Mouse (Mus musculus): ENCODE data around the gene Dnaja3.

Dnaja3 gene

GRCm38 (mm10) chr16:4607818-4608531, 31.8 kb upstream of the Dnaja3 start:
- peak; percentile 85 for DNase-seq (ENCODE audit: low spot score)

DNA sequence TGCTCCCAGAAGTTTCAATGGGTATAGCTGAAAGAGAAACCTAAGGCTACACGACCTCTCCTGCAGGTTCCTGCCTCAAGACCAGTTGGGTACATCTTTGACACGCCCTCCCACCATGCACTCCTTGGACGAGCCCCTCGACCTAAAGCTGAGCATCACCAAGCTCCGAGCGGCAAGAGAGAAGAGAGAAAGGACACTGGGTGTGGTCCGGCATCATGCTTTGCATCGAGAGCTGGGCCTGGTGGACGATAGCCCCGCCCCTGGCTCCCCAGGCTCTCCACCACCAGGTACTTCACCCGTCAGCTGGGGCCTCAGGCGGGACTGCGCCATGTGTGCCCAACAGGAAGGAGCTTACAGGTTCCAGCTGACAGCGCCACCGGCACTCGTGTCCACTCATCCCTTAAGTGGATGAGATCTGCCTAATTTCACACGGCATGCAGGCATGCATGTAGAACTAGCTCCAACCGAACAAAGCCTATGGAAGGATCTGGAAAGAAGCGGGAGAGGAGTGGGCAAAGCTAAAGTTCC, 31.2 kb upstream of the Dnaja3 start:
- DNase-seq (ENCODE audit: low spot score), result no peak

- DNase-seq (ENCODE audit: low spot score), result no peak
Measured at GRCm38 (mm10) chr16:4611193-4611592, 28.6 kb upstream of the Dnaja3 start.

DNA sequence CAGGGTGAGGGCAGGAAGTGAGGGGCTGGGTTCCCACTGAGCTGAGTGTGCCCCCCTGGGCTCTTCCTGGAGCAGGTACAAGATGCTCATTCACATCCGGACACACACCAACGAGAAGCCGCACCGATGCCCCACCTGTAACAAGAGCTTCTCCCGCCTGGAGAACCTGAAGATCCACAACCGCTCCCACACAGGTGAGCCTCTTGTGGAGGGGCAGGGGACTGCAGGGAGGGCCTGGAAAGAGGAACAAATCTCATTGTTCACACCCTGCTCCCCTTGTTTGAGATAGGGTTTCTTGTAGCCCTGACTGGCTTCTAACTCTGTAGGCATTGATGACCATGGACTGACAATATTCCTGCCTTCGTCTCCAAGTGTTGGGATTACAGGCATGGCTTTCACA, 28.1 kb upstream of the Dnaja3 start:
- DNase-seq (ENCODE audit: low spot score), result no peak

- DNase-seq (ENCODE audit: low spot score), result no peak
Measured at GRCm38 (mm10) chr16:4613736-4614135, 26.1 kb upstream of the Dnaja3 start.

DNA sequence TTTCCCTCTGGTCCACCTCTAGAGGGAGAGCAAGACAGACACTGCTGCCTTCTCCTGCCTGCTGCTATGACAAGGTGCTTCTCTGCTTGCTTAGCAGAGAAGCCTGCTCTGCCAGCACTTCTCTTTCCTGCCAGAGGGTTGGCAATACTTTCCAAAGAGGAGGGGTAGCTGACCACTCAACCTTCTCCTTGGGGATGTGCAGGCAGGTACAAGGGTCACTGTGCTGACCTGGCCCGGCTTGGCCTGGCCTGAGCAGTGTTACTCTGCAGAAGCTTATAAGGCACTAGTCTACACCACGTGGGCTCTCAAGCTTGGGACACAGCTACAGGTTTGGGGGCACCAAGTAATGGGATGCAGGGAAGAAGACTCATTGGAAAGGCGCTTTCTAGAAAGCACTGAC, 25.1 kb upstream of the Dnaja3 start:
- DNase-seq (ENCODE audit: low spot score), result no peak

GRCm38 (mm10) chr16:4615297-4615696, 24.5 kb upstream of the Dnaja3 start:
- DNase-seq (ENCODE audit: low spot score), result no peak

- DNase-seq (ENCODE audit: low spot score), result no peak
Measured at GRCm38 (mm10) chr16:4616829-4617228, 23.0 kb upstream of the Dnaja3 start.

GRCm38 (mm10) chr16:4624074-4624473, 15.7 kb upstream of the Dnaja3 start:
- no peak for DNase-seq (ENCODE audit: low spot score)

GRCm38 (mm10) chr16:4624481-4625110, 15.2 kb upstream of the Dnaja3 start, which contains the start of gene Pam16:
Gene Pam16 (minus strand): TSS chr16:4624988.
- peak; percentile 93 for DNase-seq (ENCODE audit: low spot score)

DNA sequence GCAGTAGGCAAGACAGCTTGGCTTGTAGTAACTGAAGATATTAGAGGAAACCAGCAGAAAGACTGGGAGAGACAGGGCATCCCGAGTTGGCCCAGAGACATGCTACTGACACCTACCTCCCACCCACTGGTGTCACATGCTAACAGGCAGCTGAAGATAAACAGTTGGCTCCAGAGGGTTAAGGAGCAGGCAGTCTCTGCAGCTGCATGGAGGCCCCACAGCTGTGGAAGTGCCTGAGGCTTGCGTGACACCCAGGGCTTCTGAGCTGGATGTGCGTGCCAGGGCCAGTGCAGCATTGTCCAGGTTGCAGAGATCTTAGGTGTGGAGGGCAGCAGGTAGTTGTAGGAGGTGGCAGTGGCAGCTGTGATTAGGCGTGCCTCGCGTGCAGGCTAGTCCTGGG, 12.7 kb upstream of the Dnaja3 start:
- no peak for DNase-seq (ENCODE audit: low spot score)

DNA sequence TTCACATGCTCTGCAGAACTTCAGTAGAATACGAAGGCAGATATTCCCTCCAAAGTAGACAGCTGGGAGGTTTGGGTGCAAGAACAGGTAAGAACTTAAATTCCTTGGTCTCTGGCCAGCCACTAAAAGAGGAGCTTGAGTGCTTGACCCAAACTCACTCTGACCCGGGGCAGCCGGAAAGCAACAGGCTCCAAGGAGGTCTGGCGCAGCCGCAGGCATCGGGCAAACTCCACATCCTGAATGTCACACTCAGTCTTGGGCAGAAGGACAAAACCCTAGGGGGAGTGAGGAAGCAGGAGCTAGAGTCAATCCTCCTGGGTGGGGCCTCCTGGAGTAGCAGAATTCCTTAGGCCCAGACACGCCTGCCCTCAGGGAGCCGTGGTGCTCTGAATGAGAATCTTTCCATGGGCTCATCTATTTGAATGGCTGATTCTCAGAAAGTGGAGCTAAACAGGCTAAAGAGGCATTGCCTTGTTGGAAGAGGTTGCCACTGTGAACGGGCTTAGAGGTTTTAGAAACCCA, 10.8 kb upstream of the Dnaja3 start:
- no peak for DNase-seq (ENCODE audit: low spot score)

GRCm38 (mm10) chr16:4629950-4630349, 9.8 kb upstream of the Dnaja3 start:
- peak; percentile 83 for DNase-seq (ENCODE audit: low spot score)

GRCm38 (mm10) chr16:4632050-4632449, 7.7 kb upstream of the Dnaja3 start:
- DNase-seq (ENCODE audit: low spot score), result peak; percentile 73

GRCm38 (mm10) chr16:4633661-4634060, 6.1 kb upstream of the Dnaja3 start:
- DNase-seq (ENCODE audit: low spot score), result no peak

DNA sequence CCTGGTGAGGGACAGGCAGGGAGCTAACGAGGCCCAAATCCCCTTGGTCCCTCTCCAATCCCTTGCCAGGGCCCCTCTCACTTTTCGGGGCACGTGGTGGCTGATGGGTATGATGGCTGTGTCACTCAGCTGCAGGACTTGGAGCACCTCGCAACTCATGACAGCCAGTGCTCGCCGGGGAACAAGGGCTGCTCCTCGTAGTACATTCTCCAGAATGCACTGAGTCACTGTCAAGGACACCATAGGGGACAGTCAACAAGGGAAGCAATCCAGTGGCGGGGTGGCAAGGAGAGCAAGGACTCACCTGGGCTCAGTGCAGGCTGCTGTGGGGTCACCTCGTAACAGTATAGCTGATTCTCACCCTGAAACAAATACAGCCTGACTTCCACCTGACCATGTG, 5.1 kb upstream of the Dnaja3 start:
- DNase-seq (ENCODE audit: low spot score), result no peak

DNA sequence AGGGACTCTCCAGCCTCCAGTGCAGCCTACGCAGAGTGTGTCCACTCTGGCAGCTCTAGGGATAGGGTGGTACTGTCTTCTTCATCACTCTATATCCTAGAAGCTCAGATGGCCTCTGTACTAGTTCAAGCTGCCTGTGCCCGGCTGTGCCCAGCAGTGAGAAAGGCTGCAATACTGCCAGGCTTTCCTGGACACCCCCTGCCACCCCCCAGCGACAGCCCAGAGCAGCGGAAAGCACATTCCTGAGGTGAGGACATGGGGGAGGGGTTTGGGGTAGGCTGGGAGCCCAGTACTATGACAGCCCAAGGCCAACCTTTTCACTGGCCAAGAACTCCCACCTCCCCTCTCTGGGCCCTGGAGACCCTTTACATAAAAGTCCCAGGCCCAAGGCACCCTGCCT, 4.0 kb upstream of the Dnaja3 start:
- no peak for DNase-seq (ENCODE audit: low spot score)

GRCm38 (mm10) chr16:4638891-4639390, 848 bp upstream of the Dnaja3 start:
- DNase-seq (ENCODE audit: low spot score), result no peak

DNA sequence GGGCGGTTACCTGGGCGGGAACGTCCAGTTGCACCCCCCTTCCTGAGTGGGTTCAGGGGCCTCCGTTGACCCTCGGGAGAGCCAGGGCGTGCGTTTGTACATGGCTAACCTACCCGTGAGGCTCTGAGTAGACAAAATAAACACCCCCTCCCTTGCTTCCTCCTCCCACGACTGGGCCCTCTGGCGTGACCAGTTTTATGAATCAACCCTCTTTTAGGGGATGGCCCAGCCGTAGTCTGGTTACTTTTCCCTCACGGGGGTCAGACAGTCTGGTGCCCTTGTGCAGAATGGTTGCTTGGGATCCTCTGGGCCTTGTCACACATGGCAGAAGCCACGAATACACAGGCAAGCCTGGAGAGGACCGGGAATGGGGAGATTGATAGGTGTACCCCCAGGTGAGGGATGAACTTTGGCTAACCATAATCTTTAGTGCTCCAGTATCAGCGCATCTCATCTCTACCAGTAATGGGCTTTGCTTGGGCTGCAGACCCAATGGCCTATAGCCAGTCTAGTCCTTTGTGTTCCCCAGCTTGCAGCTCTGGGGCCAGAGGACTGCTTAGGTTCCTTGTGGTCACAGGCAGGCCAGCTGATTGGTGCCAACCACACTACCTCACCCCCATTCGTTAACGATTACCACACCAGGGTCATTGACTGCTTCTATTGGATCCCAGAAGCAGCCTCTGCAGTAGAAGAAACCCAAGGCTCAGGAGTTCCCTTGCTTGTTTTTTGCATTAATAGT, 647 bp downstream of the Dnaja3 start:
- peak; percentile 64 for DNase-seq (ENCODE audit: low spot score)

- DNase-seq (ENCODE audit: low spot score), result no peak
Measured at GRCm38 (mm10) chr16:4641119-4641838, 1.5 kb downstream of the Dnaja3 start.

GRCm38 (mm10) chr16:4642190-4642589, 2.4 kb downstream of the Dnaja3 start:
- peak; percentile 81 for DNase-seq (ENCODE audit: low spot score)

GRCm38 (mm10) chr16:4642937-4643336, 3.1 kb downstream of the Dnaja3 start:
- no peak for DNase-seq (ENCODE audit: low spot score)

Data from urinary bladder, postnatal 14 days (tissue).